In the genomic region with DNA sequence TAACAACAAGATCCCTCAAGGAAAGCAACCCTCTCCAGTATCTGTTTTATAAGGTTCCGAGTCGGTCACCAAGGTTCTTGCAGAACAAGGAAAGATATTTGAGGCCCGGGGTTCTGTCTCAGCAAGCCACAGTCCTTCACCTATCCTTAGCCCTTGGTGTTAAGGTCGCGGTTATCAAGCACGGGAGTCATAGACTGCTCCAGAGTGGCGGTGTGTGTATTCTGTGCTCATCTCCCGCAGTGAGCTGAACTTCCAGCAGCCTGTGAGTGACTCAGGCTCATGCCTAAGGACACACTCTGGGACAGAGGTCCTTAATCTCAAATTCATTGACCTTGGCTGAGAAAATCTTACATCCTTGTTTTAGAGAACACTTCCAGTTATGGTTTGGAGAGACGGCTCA, we compare ENCODE assay signal across 14 mouse cellular contexts.
"Had no signal": no experiment of that assay in that cellular context is flagged by ENCODE, and none has a peak within 500 bp of the region (broad histone marks: within the 10 kb centered on the region; RNA-seq: fewer than 3 reads in every experiment).

No protein-coding gene starts in this region.

- H3K9me3 ChIP-seq: liver, embryonic 15.5 days; neural tube, embryonic 12.5 days had no signal

- H3K36me3 ChIP-seq: liver, embryonic 15.5 days; neural tube, embryonic 12.5 days had no signal

- H3K27me3 ChIP-seq: liver, embryonic 15.5 days; neural tube, embryonic 12.5 days had no signal

- H3K27ac ChIP-seq: layer of hippocampus, adult 2 months; liver, embryonic 15.5 days; macrophage; neural tube, embryonic 12.5 days had no signal

- H3K4me1 ChIP-seq: liver, embryonic 15.5 days had no signal

- H3K4me3 ChIP-seq: layer of hippocampus, adult 2 months; liver, embryonic 15.5 days; neural tube, embryonic 12.5 days had no signal

- H3K9ac ChIP-seq: liver, embryonic 15.5 days; neural tube, embryonic 12.5 days had no signal

- DNase-seq: kidney, postnatal 10 days; kidney, postnatal 4 days; left cerebral cortex, postnatal 4 days; lung, adult 2 months; midbrain, embryonic 14.5 days; retina, postnatal 1 day; right cerebral cortex, postnatal 4 days; spleen, adult 18-20 months; thymus, adult 18-20 months; thymus, postnatal 14 days had no signal
